Mouse (Mus musculus) neural tube, embryonic 13.5 days (tissue): ENCODE data around the gene Gm20605. TPM values are rescaled to one million over a fixed set of nuclear protein-coding genes. Genes with fewer than 3 reads are reported as not detected.
"Not testable (repeated sequence)": the region's sequence is repeated elsewhere in the genome, so short reads cannot be mapped to it uniquely, and the experiment has no call there.

Experiments
- ATAC-seq: fragments of 200-750 bp; cut with Nextera tagmentation; 2 replicates; pipeline ENCODE4 v1.8.0; 2017; ENCODE audit warnings: low read depth, mild to moderate bottlenecking, moderate TSS enrichment, moderate library complexity
- H3K27ac ChIP-seq: fragments of 300-500 bp; sonication (generic); replicated peaks from 2 replicates; pipeline ENCODE4 v1.5.1; 2015; ENCODE audit warnings: moderate library complexity, mild to moderate bottlenecking, inconsistent platforms
- H3K27me3 ChIP-seq: fragments of 300-500 bp; sonication (generic); 2 replicates; pipeline ENCODE4 v1.6.1; 2015; ENCODE audit warnings: mild to moderate bottlenecking, inconsistent platforms
- H3K36me3 ChIP-seq: fragments of 300-500 bp; sonication (generic); 2 replicates; pipeline ENCODE4 v1.6.1; 2015; ENCODE audit warnings: mild to moderate bottlenecking, inconsistent platforms
- H3K4me1 ChIP-seq: fragments of 300-500 bp; sonication (generic); replicated peaks from 2 replicates; pipeline ENCODE4 v1.6.1; 2015; ENCODE audit warnings: inconsistent platforms
- H3K4me2 ChIP-seq: fragments of 300-500 bp; sonication (generic); 2 replicates; pipeline ENCODE4 v1.6.1; 2015; ENCODE audit warnings: inconsistent platforms, mild to moderate bottlenecking, moderate library complexity
- H3K4me3 ChIP-seq: fragments of 300-500 bp; sonication (generic); 2 replicates; pipeline ENCODE4 v1.5.1; 2015; ENCODE audit warnings: mild to moderate bottlenecking, inconsistent platforms
- H3K9ac ChIP-seq: fragments of 300-500 bp; sonication (generic); 2 replicates; pipeline ENCODE4 v1.6.1; 2015; ENCODE audit warnings: moderate library complexity, mild to moderate bottlenecking, inconsistent platforms
- H3K9me3 ChIP-seq: fragments of 300-500 bp; sonication (generic); 2 replicates; pipeline ENCODE4 v1.6.1; 2016; ENCODE audit warnings: inconsistent platforms
- WGBS: fragments of 180-500 bp; shearing (Covaris S2); methylation state at CpG from one replicate; pipeline ENCODE4 v1.1.7; 2015; 5-methylcytosine and 5-hydroxymethylcytosine counted together
- polyA plus RNA-seq: library from polyadenylated mRNA; unstranded; fragments of >200 nt; fragmentation: Nextera tagmentation; extraction: Ambion mirVana; gene quantifications from 2 replicates; pipeline ENCODE4 v1.2.1, GENCODE M21; 2015

Gm20605 gene
- polyA plus RNA-seq, 1 experiment from 2014 or later: 7.9 TPM

DNA sequence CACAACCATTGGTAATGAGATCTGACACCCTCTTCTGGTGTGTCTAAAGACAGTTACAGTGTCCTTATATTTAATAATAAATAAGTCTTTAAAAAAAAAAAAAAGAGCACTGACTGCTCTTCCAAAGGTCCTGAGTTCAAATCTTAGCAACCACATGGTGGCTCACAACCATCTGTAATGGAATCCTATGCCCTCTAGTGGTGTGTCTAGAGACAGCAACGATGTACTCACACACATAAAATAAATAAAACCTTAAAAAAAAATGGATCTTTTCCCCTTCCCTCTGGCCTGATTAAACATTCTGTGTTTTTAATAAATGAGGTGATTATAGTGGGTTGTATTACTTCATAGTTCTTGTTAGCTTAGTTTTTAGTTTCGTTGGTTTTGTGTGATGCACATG is 14.1 kb upstream of the Gm20605 start:
- H3K9me3 ChIP-seq, H3K9ac ChIP-seq, ATAC-seq, H3K27me3 ChIP-seq, H3K4me2 ChIP-seq, H3K4me3 ChIP-seq, H3K36me3 ChIP-seq, H3K27ac ChIP-seq, H3K4me1 ChIP-seq: not testable (repeated sequence)
- WGBS: 88% methylated on average over 2 of the region's 2 CpGs

DNA sequence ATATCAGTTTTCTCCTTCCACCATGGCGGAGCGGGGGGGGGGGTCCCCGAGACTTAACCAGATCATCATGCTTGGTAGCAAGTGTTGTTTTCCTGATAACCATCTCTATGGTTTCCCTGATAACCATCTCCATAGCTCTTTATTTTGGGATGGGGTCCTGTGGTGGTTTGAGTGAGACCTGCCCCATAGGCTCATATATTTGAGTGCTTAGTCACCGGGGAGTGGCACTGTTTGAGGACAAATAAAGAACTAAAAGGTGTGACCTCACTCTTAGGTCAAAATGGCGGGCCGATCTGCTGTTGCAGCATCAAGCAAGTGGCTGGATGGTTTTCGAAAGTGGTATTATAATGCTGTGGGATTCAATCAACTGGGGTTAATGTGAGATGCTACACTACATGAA is 13.6 kb upstream of the Gm20605 start:
- no peak for ATAC-seq
- no peaks in the 10 kb centered on the region for H3K27me3 ChIP-seq
- 89% methylated on average over 7 of the region's 7 CpGs for WGBS
- H3K27ac ChIP-seq: no peak overlapping the region
- H3K9ac ChIP-seq: no peak overlapping the region
- peaks cover 5% of the 10 kb centered on the region; the same call in 1 of the 2 replicates for H3K4me1 ChIP-seq
- H3K4me3 ChIP-seq: no peak overlapping the region
- no peaks in the 10 kb centered on the region for H3K36me3 ChIP-seq
- no peaks in the 10 kb centered on the region for H3K9me3 ChIP-seq
- H3K4me2 ChIP-seq: no peak overlapping the region

GRCm38 (mm10) chr5:137623937-137624530 is 4.9 kb upstream of the Gm20605 start:
- Histone ChIP-seq H3K4me1 (peaks cover 11% of the 10 kb centered on the region), H3K9me3 (no peaks in the 10 kb centered on the region; the same call in 1 of the 2 replicates), H3K27ac (no peak overlapping the region), H3K27me3 (no peaks in the 10 kb centered on the region), H3K9ac (no peak overlapping the region), H3K4me2 (no peak overlapping the region), H3K36me3 (no peaks in the 10 kb centered on the region), H3K4me3 (no peak overlapping the region)
- no peak for ATAC-seq
- WGBS: 88% methylated on average over 11 of the region's 11 CpGs

DNA sequence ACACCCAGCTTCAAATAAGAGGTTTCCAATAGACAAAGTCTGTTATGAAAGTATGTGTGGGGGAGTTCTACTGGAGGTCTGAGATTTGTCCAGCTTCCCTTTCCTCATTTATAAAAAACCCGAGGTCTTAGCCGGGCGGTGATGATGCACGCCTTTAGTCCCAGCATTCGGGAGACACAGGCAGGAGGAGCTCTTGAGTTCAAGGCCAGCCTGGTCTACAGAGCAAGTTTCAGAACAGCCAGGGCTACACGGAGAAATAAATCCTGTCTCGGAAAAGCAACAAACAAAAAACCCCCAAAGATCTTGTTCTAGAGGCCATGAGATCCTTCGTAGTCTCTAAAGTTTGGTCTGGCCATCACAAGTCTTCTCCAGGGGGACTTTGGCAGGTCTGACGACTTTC is 984 bp upstream of the Gm20605 start:
- H3K27ac ChIP-seq: peak overlapping the region; percentile 93
- H3K4me3 ChIP-seq: peak overlapping the region; percentile 83
- WGBS: 3% methylated on average over 9 of the region's 9 CpGs
- H3K4me2 ChIP-seq: peak overlapping the region; percentile 65
- peak overlapping the region; percentile 80 for H3K9ac ChIP-seq
- no peaks in the 10 kb centered on the region for H3K36me3 ChIP-seq
- H3K27me3 ChIP-seq: no peaks in the 10 kb centered on the region
- no peaks in the 10 kb centered on the region; the same call in 1 of the 2 replicates for H3K9me3 ChIP-seq
- H3K4me1 ChIP-seq: peaks cover 45% of the 10 kb centered on the region
- ATAC-seq: no peak

GRCm38 (mm10) chr5:137629306-137629721 is 339 bp downstream of the Gm20605 start:
- under 1% methylated on average over 23 of the region's 23 CpGs for WGBS
- peak; percentile 36 for ATAC-seq
- peak overlapping the region; percentile 83 for H3K4me3 ChIP-seq

DNA sequence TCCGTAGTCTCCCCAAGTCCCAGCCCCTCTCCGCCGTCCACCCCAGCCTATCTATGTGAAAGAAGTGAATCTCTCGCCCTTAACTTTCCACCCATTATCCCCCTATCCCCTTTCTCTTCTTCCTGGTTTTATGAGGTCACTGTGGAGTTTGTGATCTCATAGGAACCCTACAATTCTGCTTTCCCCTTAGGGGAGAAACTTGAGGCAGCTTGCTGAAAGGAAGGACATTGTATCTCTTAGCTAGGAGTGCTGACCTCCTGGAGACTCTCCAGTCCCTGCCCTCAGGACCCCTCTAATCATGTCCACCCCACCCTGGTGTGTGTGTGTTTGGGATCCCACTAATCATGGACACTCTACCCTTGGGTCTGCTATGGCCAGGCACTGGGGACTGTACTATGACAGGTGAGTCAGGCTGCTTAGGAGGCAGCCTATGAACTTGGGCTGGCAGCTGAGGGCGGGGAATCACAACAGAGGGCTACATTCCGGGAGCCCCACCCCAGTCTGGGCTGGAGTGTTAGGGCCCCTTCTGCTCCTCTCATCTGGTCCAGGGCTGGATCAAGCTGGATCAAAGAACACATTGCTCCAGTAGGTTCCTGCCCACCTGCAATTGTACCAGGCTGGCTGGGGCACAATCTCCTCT is 1.1 kb downstream of the Gm20605 start:
- Histone ChIP-seq H3K9ac (peak overlapping the region; percentile 86), H3K36me3 (peaks cover 12% of the 10 kb centered on the region), H3K4me2 (peak overlapping the region; percentile 86), H3K27me3 (no peaks in the 10 kb centered on the region), H3K4me1 (peaks cover 49% of the 10 kb centered on the region), H3K27ac (peak overlapping the region; percentile 94), H3K4me3 (peak overlapping the region; percentile 83), H3K9me3 (no peaks in the 10 kb centered on the region)
- ATAC-seq: no peak
- WGBS: 23% methylated on average over 6 of the region's 6 CpGs

More at GRCm38 (mm10) chr5:137629306-137629721, 339 bp downstream of the Gm20605 start:
- Histone ChIP-seq H3K9me3 (no peaks in the 10 kb centered on the region), H3K4me2 (peak overlapping the region; percentile 86), H3K4me1 (peaks cover 49% of the 10 kb centered on the region), H3K36me3 (peaks cover 9% of the 10 kb centered on the region), H3K27me3 (no peaks in the 10 kb centered on the region), H3K27ac (peak overlapping the region; percentile 94), H3K9ac (peak overlapping the region; percentile 86)

- Histone ChIP-seq H3K36me3 (peaks cover 17% of the 10 kb centered on the region), H3K4me2 (peak overlapping the region; percentile 86), H3K27ac (peak overlapping the region; percentile 94), H3K27me3 (no peaks in the 10 kb centered on the region), H3K9ac (peak overlapping the region; percentile 86), H3K4me1 (peaks cover 49% of the 10 kb centered on the region), H3K4me3 (peak overlapping the region; percentile 83), H3K9me3 (no peaks in the 10 kb centered on the region)
- no peak for ATAC-seq
- 30% methylated on average over 3 of the region's 3 CpGs for WGBS
These were observed 1.6 kb downstream of the Gm20605 start for GRCm38 (mm10) chr5:137630602-137631001.

DNA sequence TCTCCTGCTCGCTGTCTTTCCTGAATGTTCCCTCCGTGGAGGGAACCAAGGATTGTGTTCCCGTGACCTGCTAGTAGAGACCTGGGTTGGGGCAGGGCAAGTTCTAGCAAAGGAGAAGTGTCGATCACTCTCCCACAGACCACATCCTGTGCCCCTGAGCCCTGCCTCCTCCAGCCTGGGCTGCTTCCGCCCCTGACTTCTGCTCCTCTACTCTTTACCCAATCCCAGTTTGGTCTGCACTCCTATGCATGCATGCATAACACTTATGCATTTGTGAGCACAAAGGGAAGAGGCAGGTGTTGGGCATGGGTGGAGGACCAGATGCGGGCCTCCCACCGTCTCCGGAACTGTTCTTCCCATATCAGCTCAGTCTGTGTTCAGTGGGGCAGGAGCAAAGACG is 2.2 kb downstream of the Gm20605 start:
- 58% methylated on average over 9 of the region's 9 CpGs for WGBS
- H3K36me3 ChIP-seq: peaks cover 23% of the 10 kb centered on the region
- H3K4me3 ChIP-seq: peak overlapping the region; percentile 83
- H3K4me2 ChIP-seq: peak overlapping the region; percentile 86
- H3K27ac ChIP-seq: peak overlapping the region; percentile 94
- no peaks in the 10 kb centered on the region for H3K9me3 ChIP-seq
- peak overlapping the region; percentile 86 for H3K9ac ChIP-seq
- no peak for ATAC-seq
- peaks cover 49% of the 10 kb centered on the region for H3K4me1 ChIP-seq
- no peaks in the 10 kb centered on the region for H3K27me3 ChIP-seq

DNA sequence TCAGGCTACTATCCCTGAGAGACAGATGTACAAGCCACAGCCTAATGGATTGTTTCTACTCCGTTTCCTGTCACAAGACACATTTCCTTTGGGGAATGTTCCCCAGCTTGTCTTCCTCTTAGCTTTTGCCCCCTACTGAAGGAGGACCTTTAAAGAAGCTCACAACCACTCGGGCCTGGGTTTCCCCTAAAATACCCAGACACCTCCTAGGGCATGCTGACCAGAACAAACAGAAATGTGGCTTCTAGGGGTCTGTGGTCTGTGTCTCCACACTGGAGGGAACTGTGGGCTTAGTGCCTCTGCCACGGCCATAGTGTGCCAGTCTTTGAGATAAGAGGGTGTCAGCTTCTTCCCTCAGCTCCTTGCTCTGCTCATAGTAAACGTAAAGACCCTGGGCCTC is 2.6 kb downstream of the Gm20605 start:
- Histone ChIP-seq H3K27ac (peak overlapping the region; percentile 94), H3K36me3 (peaks cover 27% of the 10 kb centered on the region), H3K9me3 (no peaks in the 10 kb centered on the region), H3K9ac (peak overlapping the region; percentile 86), H3K27me3 (no peaks in the 10 kb centered on the region), H3K4me1 (peaks cover 49% of the 10 kb centered on the region), H3K4me2 (peak overlapping the region; percentile 86), H3K4me3 (peak overlapping the region; percentile 83)
- 76% methylated on average over 4 of the region's 4 CpGs for WGBS
- ATAC-seq: no peak

DNA sequence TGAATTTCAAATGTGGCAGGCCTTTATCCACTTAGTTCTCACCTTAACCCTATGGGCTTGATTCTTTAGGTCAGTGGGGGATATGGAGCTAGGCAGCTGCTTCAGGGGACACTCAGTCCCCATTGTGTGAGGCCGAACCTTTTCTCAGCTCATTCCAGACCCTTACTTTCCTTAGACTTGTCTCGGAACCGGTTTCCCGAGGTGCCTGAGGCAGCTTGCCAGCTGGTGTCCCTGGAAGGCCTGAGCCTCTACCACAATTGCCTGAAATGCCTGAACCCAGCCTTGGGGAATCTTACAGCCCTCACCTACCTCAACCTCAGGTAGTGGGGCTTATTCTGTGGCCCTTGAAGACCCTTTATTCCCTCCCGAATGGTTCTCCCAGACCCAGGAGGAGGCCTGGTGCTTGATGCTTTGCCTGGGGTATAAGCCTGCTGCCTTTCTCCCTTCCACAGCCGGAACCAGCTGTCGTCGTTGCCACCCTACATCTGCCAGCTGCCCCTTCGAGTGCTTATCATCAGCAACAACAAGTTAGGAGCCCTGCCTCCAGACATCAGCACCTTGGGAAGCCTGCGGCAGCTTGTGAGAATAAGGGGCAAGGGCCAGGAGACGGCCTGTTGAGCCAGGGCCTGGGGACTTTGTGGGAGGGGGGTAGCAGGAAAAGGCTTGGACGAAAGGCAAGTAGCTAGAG is 4.6 kb downstream of the Gm20605 start:
- Histone ChIP-seq H3K36me3 (peaks cover 47% of the 10 kb centered on the region), H3K27ac (no peak overlapping the region), H3K9me3 (no peaks in the 10 kb centered on the region), H3K27me3 (no peaks in the 10 kb centered on the region), H3K4me3 (no peak overlapping the region), H3K4me1 (peaks cover 38% of the 10 kb centered on the region), H3K4me2 (no peak overlapping the region), H3K9ac (peak overlapping the region; percentile 32; the same call in 1 of the 2 replicates)
- no peak for ATAC-seq
- WGBS: 78% methylated on average over 12 of the region's 12 CpGs

DNA sequence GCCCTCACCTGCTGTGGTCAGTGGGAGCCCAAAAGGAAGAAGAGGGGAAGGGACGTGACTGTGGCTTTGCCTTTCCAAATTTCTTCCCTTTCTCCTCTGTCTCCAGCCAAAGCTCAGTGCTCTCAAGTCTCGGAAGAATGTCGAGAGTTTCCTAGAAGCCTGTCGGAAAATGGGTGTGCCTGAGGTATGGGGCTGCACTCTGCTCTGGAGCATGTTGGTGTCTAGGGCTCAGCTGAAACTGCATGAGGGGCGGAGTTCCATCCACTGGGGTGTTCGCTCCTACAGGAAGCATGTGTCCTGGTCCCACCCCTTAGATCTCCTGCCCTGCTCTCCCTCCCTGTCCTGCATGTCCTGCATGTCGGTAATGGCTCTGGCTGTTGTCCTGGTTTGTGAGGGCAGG is 10.5 kb downstream of the Gm20605 start:
- no peak overlapping the region for H3K27ac ChIP-seq
- H3K4me2 ChIP-seq: no peak overlapping the region
- WGBS: 80% methylated on average over 7 of the region's 7 CpGs
- peaks cover 79% of the 10 kb centered on the region for H3K36me3 ChIP-seq
- no peak for ATAC-seq
- no peak overlapping the region for H3K9ac ChIP-seq
- H3K27me3 ChIP-seq: peaks cover 14% of the 10 kb centered on the region
- no peaks in the 10 kb centered on the region for H3K9me3 ChIP-seq
- no peaks in the 10 kb centered on the region for H3K4me1 ChIP-seq
- no peak overlapping the region for H3K4me3 ChIP-seq

GRCm38 (mm10) chr5:137641054-137641453 is 12.1 kb downstream of the Gm20605 start, which contains the start of gene Sap25:
Gene Sap25, plus strand, starts transcription at chr5:137641334.
- 90% methylated on average over 19 of the region's 19 CpGs for WGBS
- Histone ChIP-seq H3K9ac (no peak within 1 kb of the TSS), H3K36me3 (peaks cover 67% of the 10 kb centered on the region), H3K9me3 (no peaks in the 10 kb centered on the region), H3K27ac (no peak within 1 kb of the TSS), H3K4me1 (peaks cover 12% of the 10 kb centered on the region; the same call in 1 of the 2 replicates), H3K27me3 (peaks cover 30% of the 10 kb centered on the region), H3K4me3 (no peak within 1 kb of the TSS), H3K4me2 (no peak within 1 kb of the TSS)
- no peak for ATAC-seq
